Mouse (Mus musculus) neural tube, embryonic 14.5 days (tissue): ENCODE results near the gene Baz1a. TPM values are rescaled to one million over a fixed set of nuclear protein-coding genes. Genes with fewer than 3 reads are reported as not detected.

Source experiments
- ATAC-seq: fragments of 200-750 bp; cut with Nextera tagmentation; 2 replicates; pipeline ENCODE4 v1.8.0; 2017; ENCODE audit warnings: low read depth, mild to moderate bottlenecking, moderate TSS enrichment, moderate library complexity
- H3K27ac ChIP-seq: fragments of 300-500 bp; sonication (generic); 2 replicates; pipeline ENCODE4 v1.5.1; 2014; ENCODE audit warnings: low read depth, mild to moderate bottlenecking, control low read depth, low read length, moderate library complexity, mixed read lengths
- H3K27me3 ChIP-seq: fragments of 300-500 bp; sonication (generic); 2 replicates; pipeline ENCODE4 v1.6.1; 2014; ENCODE audit warnings: low read length; ENCODE audit not compliant: control insufficient read depth, insufficient read depth
- H3K36me3 ChIP-seq: fragments of 300-500 bp; sonication (generic); 2 replicates; pipeline ENCODE4 v1.6.1; 2014; ENCODE audit warnings: low read length, mixed read lengths; ENCODE audit not compliant: control insufficient read depth, insufficient read depth
- H3K4me1 ChIP-seq: fragments of 300-500 bp; sonication (generic); 2 replicates; pipeline ENCODE4 v1.6.1; 2014; ENCODE audit warnings: low read length; ENCODE audit not compliant: control insufficient read depth, insufficient read depth
- H3K4me2 ChIP-seq: fragments of 300-500 bp; sonication (generic); 2 replicates; pipeline ENCODE4 v1.6.1; 2014; ENCODE audit warnings: mild to moderate bottlenecking, low read depth, low read length, control low read depth
- H3K4me3 ChIP-seq: fragments of 300-500 bp; sonication (generic); 2 replicates; pipeline ENCODE4 v1.5.1; 2014; ENCODE audit warnings: low read depth, low read length, control low read depth, mixed read lengths
- H3K9ac ChIP-seq: fragments of 300-500 bp; sonication (generic); replicated peaks from 2 replicates; pipeline ENCODE4 v1.6.1; 2014; ENCODE audit warnings: low read depth, mild to moderate bottlenecking, control low read depth, low read length, mixed read lengths
- H3K9me3 ChIP-seq: fragments of 300-500 bp; sonication (generic); 2 replicates; pipeline ENCODE4 v1.6.1; 2016; ENCODE audit warnings: low read length; ENCODE audit not compliant: control insufficient read depth
- WGBS: fragments of 180-500 bp; shearing (Covaris S2); extraction: QIAGEN DNeasy Blood & Tissue Kit; methylation state at CpG from one replicate; pipeline ENCODE4 v1.1.7; 2014; 5-methylcytosine and 5-hydroxymethylcytosine counted together
- polyA plus RNA-seq: library from polyadenylated mRNA; unstranded; fragments of >200 nt; fragmentation: Nextera tagmentation; extraction: Ambion mirVana; gene quantifications from 2 replicates; pipeline ENCODE4 v1.2.1, GENCODE M21; 2014

Baz1a gene
- polyA plus RNA-seq, 1 experiment from 2014 or later: 3.3 TPM

GRCm38 (mm10) chr12:55053267-55053666 lies 39.1 kb upstream of the Baz1a start:
- Histone ChIP-seq H3K36me3 (no peaks in the 10 kb centered on the region), H3K4me1 (no peaks in the 10 kb centered on the region), H3K27ac (no peak overlapping the region), H3K4me2 (no peak overlapping the region), H3K27me3 (no peaks in the 10 kb centered on the region), H3K9me3 (no peaks in the 10 kb centered on the region), H3K4me3 (no peak overlapping the region), H3K9ac (no peak overlapping the region)
- 91% methylated on average over 7 of the region's 7 CpGs for WGBS
- no peak for ATAC-seq

GRCm38 (mm10) chr12:55051210-55052173 lies 37.3 kb upstream of the Baz1a start:
- Histone ChIP-seq H3K4me1 (no peaks in the 10 kb centered on the region), H3K27me3 (no peaks in the 10 kb centered on the region), H3K27ac (no peak overlapping the region), H3K9me3 (no peaks in the 10 kb centered on the region), H3K4me2 (no peak overlapping the region), H3K36me3 (no peaks in the 10 kb centered on the region), H3K4me3 (no peak overlapping the region), H3K9ac (no peak overlapping the region)
- WGBS: 94% methylated on average over 8 of the region's 8 CpGs
- no peak for ATAC-seq

GRCm38 (mm10) chr12:55049731-55050353 lies 35.7 kb upstream of the Baz1a start:
- H3K4me3 ChIP-seq: no peak overlapping the region
- no peak overlapping the region for H3K4me2 ChIP-seq
- no peak overlapping the region for H3K27ac ChIP-seq
- WGBS: 95% methylated on average over 8 of the region's 8 CpGs
- H3K9ac ChIP-seq: no peak overlapping the region
- no peaks in the 10 kb centered on the region for H3K36me3 ChIP-seq
- no peaks in the 10 kb centered on the region for H3K9me3 ChIP-seq
- no peaks in the 10 kb centered on the region for H3K4me1 ChIP-seq
- no peak for ATAC-seq
- no peaks in the 10 kb centered on the region for H3K27me3 ChIP-seq

GRCm38 (mm10) chr12:55041011-55041410 lies 26.9 kb upstream of the Baz1a start:
- H3K27me3 ChIP-seq: no peaks in the 10 kb centered on the region
- H3K9me3 ChIP-seq: no peaks in the 10 kb centered on the region
- H3K9ac ChIP-seq: no peak overlapping the region
- ATAC-seq: no peak
- no peak overlapping the region for H3K4me3 ChIP-seq
- no peaks in the 10 kb centered on the region for H3K4me1 ChIP-seq
- 80% methylated on average over 15 of the region's 15 CpGs for WGBS
- H3K4me2 ChIP-seq: no peak overlapping the region
- H3K36me3 ChIP-seq: no peaks in the 10 kb centered on the region
- H3K27ac ChIP-seq: no peak overlapping the region

GRCm38 (mm10) chr12:55027088-55027487 lies 12.9 kb upstream of the Baz1a start:
- no peaks in the 10 kb centered on the region for H3K36me3 ChIP-seq
- H3K9ac ChIP-seq: no peak overlapping the region
- H3K4me3 ChIP-seq: no peak overlapping the region
- no peak overlapping the region for H3K27ac ChIP-seq
- H3K9me3 ChIP-seq: no peaks in the 10 kb centered on the region
- ATAC-seq: no peak
- no peaks in the 10 kb centered on the region for H3K4me1 ChIP-seq
- H3K4me2 ChIP-seq: no peak overlapping the region
- H3K27me3 ChIP-seq: no peaks in the 10 kb centered on the region
- whole genome bisulfite sequencing: 69% methylated on average over 3 of the region's 3 CpGs

GRCm38 (mm10) chr12:55023284-55023683 lies 9.1 kb upstream of the Baz1a start:
- no peaks in the 10 kb centered on the region for H3K27me3 ChIP-seq
- H3K9ac ChIP-seq: no peak overlapping the region
- 80% methylated on average over 2 of the region's 2 CpGs for WGBS
- no peak overlapping the region for H3K27ac ChIP-seq
- H3K4me1 ChIP-seq: no peaks in the 10 kb centered on the region
- no peak overlapping the region for H3K4me3 ChIP-seq
- no peaks in the 10 kb centered on the region for H3K36me3 ChIP-seq
- H3K9me3 ChIP-seq: no peaks in the 10 kb centered on the region
- H3K4me2 ChIP-seq: no peak overlapping the region
- ATAC-seq: no peak

- H3K4me2 ChIP-seq: no peak overlapping the region
- no peak overlapping the region for H3K4me3 ChIP-seq
- no peak overlapping the region for H3K9ac ChIP-seq
- no peak overlapping the region for H3K27ac ChIP-seq
- no peaks in the 10 kb centered on the region for H3K9me3 ChIP-seq
- H3K36me3 ChIP-seq: no peaks in the 10 kb centered on the region
- H3K27me3 ChIP-seq: no peaks in the 10 kb centered on the region
- no peaks in the 10 kb centered on the region for H3K4me1 ChIP-seq
- ATAC-seq: no peak
- WGBS: 90% methylated on average over 7 of the region's 7 CpGs
Observed at GRCm38 (mm10) chr12:55019421-55019877, 5.3 kb upstream of the Baz1a start.

- ATAC-seq: no peak
- WGBS: 49% methylated on average over 9 of the region's 9 CpGs
Observed at GRCm38 (mm10) chr12:55017119-55017721, 3.1 kb upstream of the Baz1a start.

More at GRCm38 (mm10) chr12:55017119-55017721, 3.1 kb upstream of the Baz1a start:
- H3K27ac ChIP-seq: no peak overlapping the region
- H3K4me2 ChIP-seq: no peak overlapping the region
- H3K9me3 ChIP-seq: no peaks in the 10 kb centered on the region
- H3K27me3 ChIP-seq: no peaks in the 10 kb centered on the region
- no peaks in the 10 kb centered on the region for H3K4me1 ChIP-seq
- H3K4me3 ChIP-seq: no peak overlapping the region
- H3K9ac ChIP-seq: no peak overlapping the region
- H3K36me3 ChIP-seq: no peaks in the 10 kb centered on the region
